Mouse (Mus musculus) splenic B cell, adult 2 months (primary cell): ENCODE results near the gene Prune1.
"Not testable (repeated sequence)": the region's sequence is repeated elsewhere in the genome, so short reads cannot be mapped to it uniquely, and the experiment has no call there.

Experiments used
- DNase-seq: peaks from one replicate; pipeline ENCODE4 v3.0.0-alpha.2; 2011; ENCODE audit warnings: low read depth, low spot score
- H3K27me3 ChIP-seq: 2 replicates; pipeline ENCODE4 v1.6.1; 2012; ENCODE audit warnings: mild to moderate bottlenecking, low read length, moderate library complexity, mixed read lengths; ENCODE audit not compliant: control insufficient read depth, poor library complexity, insufficient read depth, severe bottlenecking
- H3K36me3 ChIP-seq: 2 replicates; pipeline ENCODE4 v1.6.1; 2012; ENCODE audit warnings: mild to moderate bottlenecking, low read length, moderate library complexity, mixed read lengths; ENCODE audit not compliant: control insufficient read depth, poor library complexity, insufficient read depth, severe bottlenecking

Gene Prune1

GRCm38 (mm10) chr3:95229781-95230494, 51.9 kb downstream of the Prune1 start:
- peak; percentile 51 for DNase-seq
- H3K27me3 ChIP-seq = no peaks in the 10 kb centered on the region
- peaks cover 15% of the 10 kb centered on the region for H3K36me3 ChIP-seq

GRCm38 (mm10) chr3:95228894-95229780, 52.7 kb downstream of the Prune1 start:
- Histone ChIP-seq H3K36me3 (peaks cover 9% of the 10 kb centered on the region), H3K27me3 (no peaks in the 10 kb centered on the region)
- peak; percentile 40 for DNase-seq

GRCm38 (mm10) chr3:95228148-95228893, 53.6 kb downstream of the Prune1 start, which contains the start of gene Cdc42se1:
TSS of gene Cdc42se1 (plus strand) at chr3:95228732.
- Histone ChIP-seq H3K36me3 (peaks cover 10% of the 10 kb centered on the region), H3K27me3 (no peaks in the 10 kb centered on the region)
- DNase-seq = peak; percentile 85

- Histone ChIP-seq H3K27me3 (no peaks in the 10 kb centered on the region), H3K36me3 (peaks cover 5% of the 10 kb centered on the region; the same call in 1 of the 2 replicates)
- DNase-seq = no peak
Measured at GRCm38 (mm10) chr3:95227214-95227613, 54.7 kb downstream of the Prune1 start.

- Histone ChIP-seq H3K36me3 (peaks cover 5% of the 10 kb centered on the region), H3K27me3 (no peaks in the 10 kb centered on the region)
- no peak for DNase-seq
Measured at GRCm38 (mm10) chr3:95224295-95224694, 57.6 kb downstream of the Prune1 start.

GRCm38 (mm10) chr3:95223041-95223440, 58.8 kb downstream of the Prune1 start:
- H3K27me3 ChIP-seq = no peaks in the 10 kb centered on the region
- no peak for DNase-seq

GRCm38 (mm10) chr3:95218466-95219137, 63.3 kb downstream of the Prune1 start:
- Histone ChIP-seq H3K36me3 (peaks cover 9% of the 10 kb centered on the region), H3K27me3 (no peaks in the 10 kb centered on the region)
- peak; percentile 33 for DNase-seq

More at GRCm38 (mm10) chr3:95223041-95223440, 58.8 kb downstream of the Prune1 start:
- H3K36me3 ChIP-seq = peaks cover 5% of the 10 kb centered on the region

GRCm38 (mm10) chr3:95217255-95218134, 64.4 kb downstream of the Prune1 start, which contains the start of gene Gabpb2:
TSS of gene Gabpb2 (minus strand) at chr3:95217916.
- Histone ChIP-seq H3K36me3 (peaks cover 8% of the 10 kb centered on the region), H3K27me3 (no peaks in the 10 kb centered on the region)
- DNase-seq = peak; percentile 93

- no peak for DNase-seq
- H3K27me3 ChIP-seq = no peaks in the 10 kb centered on the region
- H3K36me3 ChIP-seq = peaks cover 8% of the 10 kb centered on the region
Measured at GRCm38 (mm10) chr3:95216655-95217254, 65.1 kb downstream of the Prune1 start.

GRCm38 (mm10) chr3:95213609-95213975, 68.3 kb downstream of the Prune1 start:
- no peak for DNase-seq
- Histone ChIP-seq H3K36me3 (peaks cover 10% of the 10 kb centered on the region; the same call in 1 of the 2 replicates), H3K27me3 (no peaks in the 10 kb centered on the region)

GRCm38 (mm10) chr3:95212889-95213608, 68.8 kb downstream of the Prune1 start:
- DNase-seq, H3K27me3 ChIP-seq, H3K36me3 ChIP-seq: not testable (repeated sequence)

- no peak for DNase-seq
- no peaks in the 10 kb centered on the region for H3K27me3 ChIP-seq
- peaks cover 17% of the 10 kb centered on the region for H3K36me3 ChIP-seq
Measured at GRCm38 (mm10) chr3:95210585-95210984, 71.3 kb downstream of the Prune1 start.
